In the genomic region with DNA sequence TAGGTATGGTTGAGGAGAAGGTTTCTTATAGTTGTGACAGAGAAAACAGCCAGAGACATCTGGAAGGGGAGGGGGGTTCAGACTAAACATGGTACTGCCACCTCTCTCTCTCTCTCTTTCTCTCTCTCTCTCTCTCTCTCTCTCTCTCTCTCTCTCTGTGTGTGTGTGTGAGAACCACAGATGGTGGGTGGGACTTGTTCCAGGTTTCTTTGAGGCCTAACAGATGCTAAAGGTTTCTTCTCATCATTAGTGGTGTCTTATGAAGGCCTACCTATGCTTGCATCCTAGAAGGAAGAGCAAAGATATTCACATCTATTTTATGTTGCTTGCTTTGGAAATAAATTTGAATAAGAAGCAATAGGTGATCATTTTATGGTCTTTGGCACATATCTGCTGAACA, we compare ENCODE assay signal across 8 mouse cellular contexts. TPM values are rescaled to one million over a fixed set of nuclear protein-coding genes. Genes with fewer than 3 reads are reported as not detected.
DNase-seq lines count a peak whose midpoint lies in the region; ATAC-seq and TF ChIP-seq lines count a peak whose summit lies in the region.

No protein-coding gene starts in this region.

- no peak for ATAC-seq in kidney, postnatal 0 days (replicated peaks; ENCODE audit: low FRiP score, low read depth)
- ATAC-seq in embryonic facial prominence, embryonic 12.5 days (ENCODE audit: insufficient number of reproducible peaks, insufficient read depth, low FRiP score, low TSS enrichment), result no peak
- no peak for ATAC-seq in hindbrain, postnatal 0 days
- ATAC-seq in midbrain, postnatal 0 days (ENCODE audit: low FRiP score), result no peak
- no peak for ATAC-seq in megakaryocyte progenitor cell, adult 5-6 weeks (replicated peaks; ENCODE audit: poor library complexity)

- H3K4me3 ChIP-seq in kidney, postnatal 0 days (replicated peaks; ENCODE audit: low read depth, low read length), result peak overlapping the region; percentile 66; the same call in 1 of the 2 replicates
- H3K4me3 ChIP-seq in embryonic facial prominence, embryonic 12.5 days, result peak overlapping the region; percentile 62
- H3K4me3 ChIP-seq in hindbrain, postnatal 0 days (ENCODE audit: low read length), result peak overlapping the region; percentile 48
- peak overlapping the region; percentile 39 for H3K4me3 ChIP-seq in midbrain, postnatal 0 days (ENCODE audit: low read depth, low read length)

- H3K9ac ChIP-seq in kidney, postnatal 0 days (ENCODE audit: low read depth, low read length), result peak overlapping the region; percentile 70; the same call in 1 of the 2 replicates
- no peak overlapping the region for H3K9ac ChIP-seq in embryonic facial prominence, embryonic 12.5 days
- peak overlapping the region; percentile 52; the same call in 1 of the 2 replicates for H3K9ac ChIP-seq in hindbrain, postnatal 0 days (replicated peaks; ENCODE audit: low read length)
- peak overlapping the region; percentile 64 for H3K9ac ChIP-seq in midbrain, postnatal 0 days (replicated peaks; ENCODE audit: low read length, poor library complexity, severe bottlenecking)

- no peak for DNase-seq in kidney, postnatal 0 days (ENCODE audit: low spot score)
- DNase-seq in kidney, adult 18-20 months, result no peak
- peak; percentile 32 for DNase-seq in hindbrain, postnatal 0 days (ENCODE audit: low spot score)
- DNase-seq in midbrain, postnatal 0 days (ENCODE audit: low spot score), result peak; percentile 25
- DNase-seq in embryo, embryonic 10 days (ENCODE audit: low spot score), result no peak
- DNase-seq in adrenal gland, adult 18-20 months (ENCODE audit: low spot score in 2 of 2), result no peak

- H3K27me3 ChIP-seq in kidney, postnatal 0 days (ENCODE audit: insufficient read depth, low read length), result no peaks in the 10 kb centered on the region
- no peaks in the 10 kb centered on the region for H3K27me3 ChIP-seq in embryonic facial prominence, embryonic 12.5 days
- H3K27me3 ChIP-seq in hindbrain, postnatal 0 days (ENCODE audit: insufficient read depth, low read length), result no peaks in the 10 kb centered on the region
- no peaks in the 10 kb centered on the region for H3K27me3 ChIP-seq in midbrain, postnatal 0 days (ENCODE audit: insufficient read depth, low read length)

- H3K36me3 ChIP-seq in kidney, postnatal 0 days (ENCODE audit: insufficient read depth, low read length), result peaks cover 4% of the 10 kb centered on the region; the same call in 1 of the 2 replicates
- no peaks in the 10 kb centered on the region for H3K36me3 ChIP-seq in embryonic facial prominence, embryonic 12.5 days
- H3K36me3 ChIP-seq in hindbrain, postnatal 0 days (ENCODE audit: insufficient read depth, low read length), result no peaks in the 10 kb centered on the region
- H3K36me3 ChIP-seq in midbrain, postnatal 0 days (ENCODE audit: insufficient read depth, low read length), result no peaks in the 10 kb centered on the region

- peak overlapping the region; percentile 74 for H3K4me2 ChIP-seq in kidney, postnatal 0 days (ENCODE audit: low read length)
- H3K4me2 ChIP-seq in embryonic facial prominence, embryonic 12.5 days (replicated peaks), result peak overlapping the region; percentile 78
- peak overlapping the region; percentile 75 for H3K4me2 ChIP-seq in hindbrain, postnatal 0 days (ENCODE audit: low read depth, low read length)
- peak overlapping the region; percentile 63 for H3K4me2 ChIP-seq in midbrain, postnatal 0 days (ENCODE audit: low read depth, low read length, poor library complexity, severe bottlenecking)

- no peaks in the 10 kb centered on the region for H3K9me3 ChIP-seq in kidney, postnatal 0 days (replicated peaks; ENCODE audit: low read length)
- no peaks in the 10 kb centered on the region for H3K9me3 ChIP-seq in embryonic facial prominence, embryonic 12.5 days
- H3K9me3 ChIP-seq in hindbrain, postnatal 0 days (ENCODE audit: low read length), result no peaks in the 10 kb centered on the region
- no peaks in the 10 kb centered on the region for H3K9me3 ChIP-seq in midbrain, postnatal 0 days (ENCODE audit: low read length)

- H3K27ac ChIP-seq in kidney, postnatal 0 days, result 0 out of 2 replicates have a peak overlapping the region, but pooled peaks have one; percentile 67
- H3K27ac ChIP-seq in embryonic facial prominence, embryonic 12.5 days, result no peak overlapping the region
- peak overlapping the region; percentile 72; the same call in 1 of the 2 replicates for H3K27ac ChIP-seq in hindbrain, postnatal 0 days
- peak overlapping the region; percentile 70 for H3K27ac ChIP-seq in midbrain, postnatal 0 days (ENCODE audit: low read depth, low read length)

- 0 out of 2 replicates have a peak, but pooled peaks cover 10% of the 10 kb centered on the region for H3K4me1 ChIP-seq in kidney, postnatal 0 days (replicated peaks; ENCODE audit: insufficient read depth, low read length)
- peaks cover 6% of the 10 kb centered on the region for H3K4me1 ChIP-seq in embryonic facial prominence, embryonic 12.5 days
- peaks cover 3% of the 10 kb centered on the region; the same call in 1 of the 2 replicates for H3K4me1 ChIP-seq in hindbrain, postnatal 0 days (ENCODE audit: insufficient read depth, low read length)
- H3K4me1 ChIP-seq in midbrain, postnatal 0 days (ENCODE audit: insufficient read depth, low read length), result no peaks in the 10 kb centered on the region; the same call in 1 of the 2 replicates

- TF ChIP-seq CTCF in kidney, postnatal 0 days (IDR thresholded peaks at IDR 0.05; ENCODE audit: low read depth), result no peak
- no peak for TF ChIP-seq CTCF in hindbrain, postnatal 0 days (IDR thresholded peaks at IDR 0.05; ENCODE audit: low read depth)
- no peak for TF ChIP-seq CTCF in midbrain, postnatal 0 days (IDR thresholded peaks at IDR 0.05)

RNA-seq across cellular contexts. Expression of a gene that starts 6.6 kb away (rescaled TPM):
- polyA plus RNA-seq in kidney, postnatal 0 days (2015; fragmentation: Nextera tagmentation; extraction: Ambion mirVana), result 65.2 and 67.9 TPM in 2 replicates
- 86.3 and 93.1 TPM in 2 replicates for polyA plus RNA-seq in embryonic facial prominence, embryonic 12.5 days (2016; fragmentation: Nextera tagmentation; extraction: Ambion mirVana)
- 35.1 and 40.6 TPM in 2 replicates for total RNA-seq in hindbrain, postnatal 0 days (2014; rRNA removed)
- polyA plus RNA-seq in hindbrain, postnatal 0 days (2015; fragmentation: Nextera tagmentation; extraction: Ambion mirVana), result 53.8 and 54.8 TPM in 2 replicates
- total RNA-seq in midbrain, postnatal 0 days (2014; rRNA removed), result 53.7 and 67.5 TPM in 2 replicates
- 49.7 and 53.0 TPM in 2 replicates for polyA plus RNA-seq in midbrain, postnatal 0 days (2015; fragmentation: Nextera tagmentation; extraction: Ambion mirVana)
- 100 to 1,000 TPM; 136 to 172 TPM for total RNA-seq in adrenal gland, adult 18-20 months (2021)
- 111 and 131 TPM in 2 replicates for total RNA-seq in megakaryocyte progenitor cell, adult 5-6 weeks (2015)
- total RNA-seq in megakaryocyte progenitor cell, adult 5-6 weeks (2017), result 172 and 218 TPM in 2 replicates

RNA-seq across cellular contexts. Expression of a gene that starts 6.7 kb away (rescaled TPM):
- polyA plus RNA-seq in kidney, postnatal 0 days (2015; fragmentation: Nextera tagmentation; extraction: Ambion mirVana), result 60.6 and 63.8 TPM in 2 replicates
- polyA plus RNA-seq in embryonic facial prominence, embryonic 12.5 days (2016; fragmentation: Nextera tagmentation; extraction: Ambion mirVana), result 40.3 and 41.3 TPM in 2 replicates
- total RNA-seq in hindbrain, postnatal 0 days (2014; rRNA removed), result 30.0 and 32.2 TPM in 2 replicates
- polyA plus RNA-seq in hindbrain, postnatal 0 days (2015; fragmentation: Nextera tagmentation; extraction: Ambion mirVana), result 28.9 and 31.2 TPM in 2 replicates
- total RNA-seq in midbrain, postnatal 0 days (2014; rRNA removed), result 32.0 and 33.4 TPM in 2 replicates
- polyA plus RNA-seq in midbrain, postnatal 0 days (2015; fragmentation: Nextera tagmentation; extraction: Ambion mirVana), result 28.7 and 32.4 TPM in 2 replicates
- total RNA-seq in adrenal gland, adult 18-20 months (2021), result 10 to 100 TPM; 52.2 to 68.0 TPM
- total RNA-seq in megakaryocyte progenitor cell, adult 5-6 weeks (2015), result 24.3 and 24.6 TPM in 2 replicates
- 44.9 and 63.8 TPM in 2 replicates for total RNA-seq in megakaryocyte progenitor cell, adult 5-6 weeks (2017)

Comparison
In these comparisons a context has a peak if more than half of its experiments do, and no peak if none do; other contexts are left out.
1. DNase-seq: peak in hindbrain, postnatal 0 days (single experiment) and midbrain, postnatal 0 days (single experiment); none in kidney, postnatal 0 days (single experiment), kidney, adult 18-20 months (single experiment), embryo, embryonic 10 days (single experiment) and adrenal gland, adult 18-20 months (0 of 2).
2. Peak in every context shown above with its lines, with median percentiles within 50 percentile points of each other: H3K4me2 ChIP-seq and H3K4me3 ChIP-seq.